Mouse (Mus musculus): ENCODE measurements around the gene Cirbp.
A peak's percentile ranks its signal among the peaks of the same experiment; 100 is the strongest.

Cirbp gene

GRCm38 (mm10) chr10:80137626-80138552 is 27.9 kb upstream of the Cirbp start:
- no peak for DNase-seq (ENCODE audit: low read depth)

- DNase-seq (ENCODE audit: low read depth), result no peak
Observed at GRCm38 (mm10) chr10:80138553-80139438, 27.0 kb upstream of the Cirbp start, which contains the start of gene Atp5d. Atp5d (plus strand) TSS chr10:80138632.

- no peak for DNase-seq (ENCODE audit: low read depth)
Observed at GRCm38 (mm10) chr10:80139439-80139775, 26.4 kb upstream of the Cirbp start.

GRCm38 (mm10) chr10:80139975-80140665 is 25.7 kb upstream of the Cirbp start:
- no peak for DNase-seq (ENCODE audit: low read depth)

GRCm38 (mm10) chr10:80140666-80141035 is 25.1 kb upstream of the Cirbp start, which contains the start of gene Cbarp:
Cbarp (minus strand) TSS chr10:80140835.
- no peak for DNase-seq (ENCODE audit: low read depth)

- peak; percentile 87 for DNase-seq (ENCODE audit: low read depth)
Observed at GRCm38 (mm10) chr10:80141243-80141642, 24.5 kb upstream of the Cirbp start.

- peak; percentile 98 for DNase-seq (ENCODE audit: low read depth)
Observed at GRCm38 (mm10) chr10:80141786-80142529, 23.8 kb upstream of the Cirbp start.

- no peak for DNase-seq (ENCODE audit: low read depth)
Observed at GRCm38 (mm10) chr10:80142530-80142925, 23.3 kb upstream of the Cirbp start.

GRCm38 (mm10) chr10:80143664-80144063 is 22.1 kb upstream of the Cirbp start:
- DNase-seq (ENCODE audit: low read depth), result no peak

GRCm38 (mm10) chr10:80144159-80144558 is 21.6 kb upstream of the Cirbp start:
- no peak for DNase-seq (ENCODE audit: low read depth)

GRCm38 (mm10) chr10:80144864-80145838 is 20.6 kb upstream of the Cirbp start:
- DNase-seq (ENCODE audit: low read depth), result no peak

GRCm38 (mm10) chr10:80145896-80146295 is 19.9 kb upstream of the Cirbp start:
- DNase-seq (ENCODE audit: low read depth), result no peak

- DNase-seq (ENCODE audit: low read depth), result no peak
Observed at GRCm38 (mm10) chr10:80146568-80147011, 19.2 kb upstream of the Cirbp start.

GRCm38 (mm10) chr10:80147146-80147718 is 18.6 kb upstream of the Cirbp start:
- DNase-seq (ENCODE audit: low read depth), result no peak

- no peak for DNase-seq (ENCODE audit: low read depth)
Observed at GRCm38 (mm10) chr10:80147719-80148601, 17.8 kb upstream of the Cirbp start, which contains the start of gene Midn. Midn (plus strand) TSS chr10:80148272.

GRCm38 (mm10) chr10:80148610-80149290 is 17.0 kb upstream of the Cirbp start:
- DNase-seq (ENCODE audit: low read depth), result peak; percentile 75

GRCm38 (mm10) chr10:80149291-80150225 is 16.2 kb upstream of the Cirbp start:
- DNase-seq (ENCODE audit: low read depth), result peak; percentile 98

All from fibroblast of lung, adult 2 months (primary cell).